Mouse (Mus musculus) c-Kit-negative CD71-positive TER-119-positive erythroid progenitor cells, embryonic 14.5 days (primary cell): ENCODE data around the gene Uggt2.

Experiments used
- DNase-seq: peaks from one replicate; pipeline ENCODE4 v3.0.0-alpha.2; 2013; ENCODE audit warnings: low read depth, low spot score

Uggt2 gene

GRCm38 (mm10) chr14:119098851-119099569 lies at the start of gene Uggt2:
Gene Uggt2, minus strand, starts transcription at chr14:119099430.
- DNase-seq = no peak

GRCm38 (mm10) chr14:119139381-119139950 lies 40.2 kb upstream of the Uggt2 start:
- DNase-seq = no peak

- DNase-seq = no peak
Observed at GRCm38 (mm10) chr14:119138786-119139100, 39.5 kb upstream of the Uggt2 start.

GRCm38 (mm10) chr14:119137906-119138785 lies 38.9 kb upstream of the Uggt2 start, which contains the start of gene Hs6st3:
Gene Hs6st3, plus strand, starts transcription at chr14:119138341.
- DNase-seq = no peak

- no peak for DNase-seq
Observed at GRCm38 (mm10) chr14:119137512-119137905, 38.3 kb upstream of the Uggt2 start.

DNA sequence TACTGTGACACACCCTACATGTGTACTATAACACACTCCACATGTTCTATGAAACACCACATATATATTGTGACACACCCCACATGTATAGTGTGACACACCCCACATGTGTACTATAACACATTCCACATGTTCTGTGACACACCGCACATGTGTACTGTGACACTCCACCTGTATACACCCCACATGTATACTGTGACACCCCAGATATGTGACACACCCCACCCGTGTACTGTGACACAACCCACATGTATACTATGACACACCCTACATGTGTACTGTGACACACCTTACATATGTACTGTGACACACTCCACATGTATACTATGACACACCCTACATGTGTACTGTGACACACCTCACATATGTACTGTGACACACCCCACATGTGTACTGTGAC lies 28.1 kb upstream of the Uggt2 start:
- DNase-seq = no peak

DNA sequence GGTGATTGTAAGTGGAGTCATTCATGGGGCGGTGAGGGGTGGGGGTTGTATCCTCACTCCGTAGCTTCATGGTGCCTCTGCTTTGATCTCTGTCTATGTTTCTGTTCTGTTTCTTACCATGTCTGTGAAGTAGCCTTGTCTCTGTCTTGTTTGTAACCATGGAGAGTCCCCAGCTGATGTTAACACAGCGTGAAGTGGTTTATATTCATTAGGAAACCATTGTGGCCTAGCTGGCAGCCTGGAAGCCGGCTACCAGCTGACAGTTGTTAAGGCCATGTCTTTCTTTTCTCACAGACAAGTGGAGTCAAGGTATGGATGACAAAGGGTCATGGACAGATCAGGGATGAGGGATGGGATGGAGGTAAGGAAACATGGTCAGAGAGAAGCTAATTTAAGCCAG lies 26.6 kb upstream of the Uggt2 start:
- DNase-seq = no peak

DNA sequence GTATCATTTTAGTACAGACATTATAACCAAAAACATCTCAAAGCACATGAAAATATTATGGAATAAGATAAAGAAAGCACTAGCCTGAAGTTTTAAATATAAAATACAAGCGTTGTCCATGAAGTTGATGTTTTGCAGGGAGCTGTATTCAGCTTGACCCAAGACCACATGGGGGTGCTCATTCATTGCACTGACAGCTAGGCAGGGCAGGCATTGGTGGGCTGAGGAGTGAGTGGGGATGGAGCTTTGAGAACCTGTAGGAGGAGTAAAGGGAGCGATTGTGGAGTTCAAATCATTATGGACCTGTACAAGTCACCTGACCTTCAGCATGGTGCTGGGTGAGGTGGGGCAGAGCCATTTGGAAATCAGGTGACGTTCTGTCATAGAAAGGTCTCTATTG lies 24.8 kb upstream of the Uggt2 start:
- DNase-seq = no peak

DNA sequence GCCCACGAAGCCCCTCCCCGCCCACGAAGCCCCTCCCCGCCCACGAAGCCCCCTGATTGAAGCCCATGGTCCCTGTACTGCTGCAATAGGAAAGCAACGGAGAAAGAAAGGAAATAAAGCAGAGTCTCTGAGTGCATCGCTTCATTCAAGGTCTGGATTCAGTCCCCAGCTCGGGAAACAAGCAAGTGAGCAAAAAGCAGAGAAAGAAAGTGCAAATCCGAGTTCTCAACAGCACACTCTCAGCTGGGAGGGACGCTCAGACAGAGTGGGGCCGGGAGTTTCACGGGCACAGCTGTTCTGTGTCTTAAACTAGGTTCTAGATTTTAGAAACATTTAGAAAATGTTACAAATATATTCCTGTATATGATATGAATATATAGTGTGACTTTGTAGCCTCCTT lies 24.4 kb upstream of the Uggt2 start:
- no peak for DNase-seq

- no peak for DNase-seq
Observed at GRCm38 (mm10) chr14:119112558-119112957, 13.3 kb upstream of the Uggt2 start.

GRCm38 (mm10) chr14:119109776-119110218 lies 10.6 kb upstream of the Uggt2 start:
- no peak for DNase-seq

DNA sequence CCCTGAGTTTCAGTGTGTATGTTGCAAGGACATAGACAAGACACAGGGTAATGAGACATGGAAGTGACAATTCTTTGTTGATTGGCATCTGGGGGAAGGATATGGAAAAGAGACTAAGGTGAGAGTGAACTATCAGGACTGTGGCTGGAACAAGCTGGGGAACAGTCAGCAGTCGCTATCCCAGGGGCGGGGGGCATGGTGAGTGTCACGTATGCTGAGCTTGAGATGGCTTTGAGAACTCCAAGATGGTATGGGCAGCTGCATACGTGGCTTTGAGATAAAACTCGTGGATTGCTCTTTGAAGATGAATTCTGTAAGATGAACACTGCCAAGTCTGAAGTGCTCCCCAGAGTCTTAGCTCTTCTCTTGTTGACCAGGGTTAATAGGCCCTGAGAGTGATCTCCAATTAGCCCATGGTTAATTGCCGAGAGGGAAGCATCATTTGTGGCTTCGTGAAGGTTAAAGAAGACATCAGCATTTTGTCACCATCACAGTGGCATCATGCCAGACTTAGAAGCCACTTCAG lies 9.6 kb upstream of the Uggt2 start:
- DNase-seq = no peak

DNA sequence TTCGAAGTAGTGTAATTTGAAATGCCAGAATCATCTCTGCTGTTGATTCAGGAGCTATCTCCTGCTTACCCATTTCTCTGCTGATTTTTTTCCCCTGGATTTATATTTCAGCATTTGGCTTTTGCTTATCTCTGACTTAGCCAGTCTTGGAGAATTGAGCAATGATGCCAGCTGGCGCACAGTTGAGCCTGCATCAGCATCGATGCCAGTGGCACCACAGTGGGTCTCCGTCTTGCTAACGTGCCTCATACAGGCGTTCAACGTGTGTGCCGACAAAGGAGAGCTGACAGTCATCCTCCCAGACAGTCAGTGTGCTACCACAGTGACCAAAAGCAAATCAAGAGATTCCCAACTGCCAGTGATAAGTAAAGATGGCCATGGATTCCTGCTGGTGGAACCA lies 8.4 kb upstream of the Uggt2 start:
- DNase-seq = no peak

GRCm38 (mm10) chr14:119099570-119099891 lies 301 bp upstream of the Uggt2 start:
- DNase-seq = no peak

GRCm38 (mm10) chr14:119061811-119062210 lies 37.4 kb downstream of the Uggt2 start:
- no peak for DNase-seq

DNA sequence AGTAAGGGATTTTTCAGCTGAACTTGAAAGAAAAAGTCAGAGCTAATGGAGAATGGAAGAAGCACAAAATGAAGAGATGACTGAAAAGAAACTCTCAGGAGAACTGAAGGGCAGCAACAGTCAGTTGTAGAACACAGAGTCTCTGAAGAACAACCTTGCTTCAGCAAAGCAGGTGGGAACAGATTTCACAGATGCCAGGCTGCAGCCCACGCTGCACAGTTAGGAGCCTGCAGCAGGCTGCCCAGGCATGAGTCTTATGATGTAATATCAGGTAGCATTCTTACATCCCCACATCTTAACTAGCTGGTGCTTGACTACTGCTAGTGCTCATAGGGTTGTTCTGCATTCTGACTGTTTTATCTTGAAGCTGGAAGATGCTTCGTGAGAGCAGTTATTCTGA lies 38.5 kb downstream of the Uggt2 start:
- no peak for DNase-seq

DNA sequence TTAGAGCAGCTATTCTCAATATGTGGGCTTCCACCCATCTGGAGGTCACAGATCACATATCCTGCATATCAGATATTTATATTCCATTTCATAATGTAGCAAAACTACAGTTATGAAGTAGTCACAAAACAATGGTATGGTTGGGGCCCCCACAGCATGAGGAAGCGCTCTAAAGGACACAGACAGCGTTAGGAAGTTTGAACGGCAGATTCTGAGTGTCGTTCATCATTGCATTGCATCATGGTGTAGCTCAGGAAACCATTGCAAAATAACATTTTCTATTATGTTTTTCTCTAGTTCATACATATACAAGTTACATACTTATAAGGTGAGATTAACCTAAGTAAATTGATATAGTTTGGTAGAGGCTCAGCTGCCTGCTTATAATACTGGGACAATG lies 42.2 kb downstream of the Uggt2 start:
- DNase-seq = no peak

GRCm38 (mm10) chr14:119052969-119053368 lies 46.3 kb downstream of the Uggt2 start:
- DNase-seq = no peak

- DNase-seq = no peak
Observed at GRCm38 (mm10) chr14:119052361-119052760, 46.9 kb downstream of the Uggt2 start.

DNA sequence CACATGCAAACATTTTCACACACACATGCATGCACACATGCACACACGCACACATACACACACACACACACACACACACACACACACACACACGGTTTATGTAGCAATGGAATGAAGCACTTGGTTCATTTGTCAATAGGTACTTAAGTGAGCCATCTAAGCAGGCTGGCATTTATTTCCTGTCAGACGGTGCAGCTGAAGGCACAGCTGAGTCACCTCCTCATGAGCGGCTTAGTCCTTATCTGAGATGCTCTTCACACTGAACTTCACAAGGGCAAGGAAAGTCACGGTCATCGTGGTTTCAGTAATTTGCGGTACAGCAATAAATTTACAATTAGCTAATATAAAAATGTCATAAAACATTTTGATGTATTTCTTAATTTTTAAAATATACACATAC lies 55.5 kb downstream of the Uggt2 start:
- DNase-seq = no peak

DNA sequence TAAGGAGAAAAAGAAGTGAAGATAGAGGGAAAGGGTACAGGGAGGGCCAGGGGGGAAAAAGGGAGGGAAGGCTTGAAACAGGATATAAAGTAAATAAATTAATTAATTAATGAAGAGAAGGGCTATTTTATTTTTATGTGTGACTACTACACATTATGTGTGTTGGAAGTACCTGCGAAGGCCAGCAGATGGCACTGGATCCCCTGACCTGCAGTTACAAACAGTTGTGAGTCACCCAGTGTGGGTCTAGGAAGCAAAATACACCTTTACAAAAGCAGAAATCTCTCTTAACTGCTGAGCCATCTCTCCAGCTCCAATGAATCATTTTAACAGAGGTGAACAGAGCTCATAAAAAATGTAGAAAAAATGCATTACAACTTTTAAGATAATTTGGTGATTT lies 59.0 kb downstream of the Uggt2 start:
- no peak for DNase-seq

GRCm38 (mm10) chr14:119037755-119038154 lies 61.5 kb downstream of the Uggt2 start:
- no peak for DNase-seq
